Comparison of ENCODE assay signal across 17 mouse cellular contexts in genomic region chr7:118898063-118898462, GRCm38 (mm10). TPM values are rescaled to one million over a fixed set of nuclear protein-coding genes. Genes with fewer than 3 reads are reported as not detected.
DNase-seq lines count a peak whose midpoint lies in the region; TF ChIP-seq lines count a peak whose summit lies in the region.
"Had no signal": no experiment of that assay in that cellular context is flagged by ENCODE, and none has a peak within 500 bp of the region (broad histone marks: within the 10 kb centered on the region; RNA-seq: fewer than 3 reads in every experiment).

No protein-coding gene starts in this region.

- peak; percentile 36 for TF ChIP-seq CTCF in gastrocnemius, adult 2 months (IDR thresholded peaks at IDR 0.05)
- TF ChIP-seq CTCF in layer of hippocampus, adult 2 months (conservative IDR thresholded peaks at IDR 0.05), result peak; percentile 57

- intact Hi-C loops in gastrocnemius, adult 2 months (cut with DNase I), result no loop called here

- DNase-seq in gastrocnemius, adult 2 months, result no peak
- DNase-seq in gastrocnemius, postnatal 10 days, result no peak
- no peak for DNase-seq in layer of hippocampus, adult 2 months (ENCODE audit: low spot score in 2 of 2)
- no peak for DNase-seq in layer of hippocampus, postnatal 25 days (ENCODE audit: extremely low spot score in 1 of 2, low spot score in 1 of 2)
- peak; percentile 38 for DNase-seq in 3T3-L1 (ENCODE audit: low read depth, low spot score)
- DNase-seq in brain, adult 2 months (ENCODE audit: low read depth, low spot score), result peak; percentile 48
- DNase-seq in thymus, postnatal 25 days, result no peak
- no peak for DNase-seq in thymus, postnatal 36 days
- DNase-seq: cerebellum, adult 9-11 months; heart, postnatal 4 days; kidney, adult 9 months; right cerebral cortex, postnatal 14 days; thymus, adult 2 months had no signal

- no peak overlapping the region for H3K4me3 ChIP-seq in gastrocnemius, adult 2 months
- no peak overlapping the region for H3K4me3 ChIP-seq in layer of hippocampus, adult 2 months
- H3K4me3 ChIP-seq: embryonic facial prominence, embryonic 13.5 days; forebrain, embryonic 15.5 days; midbrain, embryonic 15.5 days; stomach, embryonic 15.5 days had no signal

- no peak overlapping the region for H3K27ac ChIP-seq in gastrocnemius, adult 2 months
- H3K27ac ChIP-seq in layer of hippocampus, adult 2 months, result peak overlapping the region; percentile 23; the same call in 1 of the 2 replicates
- H3K27ac ChIP-seq: embryonic facial prominence, embryonic 13.5 days; forebrain, embryonic 15.5 days; midbrain, embryonic 15.5 days; stomach, embryonic 15.5 days had no signal

RNA-seq across cellular contexts. Expression of gene Knop1, which starts 42.0 kb away (rescaled TPM):
- 10 to 100 TPM; 24.5 to 27.3 TPM for total RNA-seq in gastrocnemius, adult 2 months (2021)
- 10 to 100 TPM; 25.3 to 27.2 TPM for total RNA-seq in gastrocnemius, postnatal 10 days (2021)
- 10 to 100 TPM; 24.3 to 26.6 TPM for total RNA-seq in layer of hippocampus, adult 2 months (2021)
- total RNA-seq in layer of hippocampus, postnatal 25 days (2021), result 10 to 100 TPM; 24.1 to 27.5 TPM

RNA-seq across cellular contexts. Expression of gene Iqck, which starts 42.5 kb away (rescaled TPM):
- total RNA-seq in gastrocnemius, adult 2 months (2021), result under 1 TPM; 0.22 to 0.23 TPM
- total RNA-seq in gastrocnemius, postnatal 10 days (2021), result under 1 TPM; 0.59 to 0.63 TPM
- total RNA-seq in layer of hippocampus, adult 2 months (2021), result 1 to 10 TPM; 4.9 to 5.4 TPM
- 1 to 10 TPM; 4.0 to 4.5 TPM for total RNA-seq in layer of hippocampus, postnatal 25 days (2021)

Comparison
In these comparisons a context has a peak if more than half of its experiments do, and no peak if none do; other contexts are left out.
1. DNase-seq: peak in 3T3-L1 (single experiment) and brain, adult 2 months (single experiment); none in gastrocnemius, adult 2 months (single experiment), gastrocnemius, postnatal 10 days (single experiment), layer of hippocampus, adult 2 months (0 of 2), layer of hippocampus, postnatal 25 days (0 of 2), thymus, postnatal 25 days (single experiment) and thymus, postnatal 36 days (0 of 2).